Mouse (Mus musculus): ENCODE measurements at regions not wholly inside any gene's neighbourhood (a gene's known extent, or its start where the extent isn't known, plus 50 kb on each side); places are given as distances from the start of the nearest gene placed in this dataset.
A peak's percentile ranks its signal among the peaks of the same experiment; 100 is the strongest.

GRCm38 (mm10) chr11:57952619-57953018 lies 56.2 kb upstream of the Larp1 start:
- TF ChIP-seq TAL1 (conservative IDR thresholded peaks at IDR 0.05; ENCODE audit: low read depth, low read length) (peak; percentile 23; the same call in 1 of the 2 replicates), GATA1 (IDR thresholded peaks at IDR 0.05; ENCODE audit: borderline replicate concordance, low read length) (no peak)
- no peaks in the 10 kb centered on the region for H3K36me3 ChIP-seq (replicated peaks)
- ATAC-seq (ENCODE audit: extremely low read depth, insufficient number of reproducible peaks, low FRiP score, poor library complexity, severe bottlenecking) (peak; percentile 50), DNase-seq (ENCODE audit: low spot score) (no peak)
- H3K9me3 ChIP-seq (replicated peaks): no peaks in the 10 kb centered on the region
- no peaks in the 10 kb centered on the region for H3K27me3 ChIP-seq (ENCODE audit: insufficient read depth, low read length)
- H3K4me3 ChIP-seq (ENCODE audit: low read depth, low read length): peak overlapping the region; percentile 56; the same call in 1 of the 2 replicates
- H3K4me1 ChIP-seq (ENCODE audit: insufficient read depth, low read depth, low read length): peaks cover 70% of the 10 kb centered on the region

GRCm38 (mm10) chr11:57951541-57952326 lies 57.1 kb upstream of the Larp1 start:
- no peak for DNase-seq (ENCODE audit: low spot score)
- H3K9me3 ChIP-seq (replicated peaks): no peaks in the 10 kb centered on the region
- H3K4me3 ChIP-seq (ENCODE audit: low read depth, low read length): peak overlapping the region; percentile 70
- no peaks in the 10 kb centered on the region for H3K27me3 ChIP-seq (ENCODE audit: insufficient read depth, low read length)
- peaks cover 70% of the 10 kb centered on the region for H3K4me1 ChIP-seq (ENCODE audit: insufficient read depth, low read depth, low read length)
- TF ChIP-seq TAL1 (conservative IDR thresholded peaks at IDR 0.05; ENCODE audit: low read depth, low read length): no peak
- no peak for TF ChIP-seq GATA1 (IDR thresholded peaks at IDR 0.05; ENCODE audit: borderline replicate concordance, low read length)
- no peak for TF ChIP-seq GATA2 (IDR thresholded peaks at IDR 0.05; ENCODE audit: borderline replicate concordance, low read depth, low read length)
- no peak for TF ChIP-seq CTCF (IDR thresholded peaks at IDR 0.05; ENCODE audit: low read depth, low read length)
- TF ChIP-seq POLR2AphosphoS5 (IDR thresholded peaks at IDR 0.05; ENCODE audit: insufficient replicate concordance, low read depth, low read length): no peak
- ATAC-seq (ENCODE audit: extremely low read depth, insufficient number of reproducible peaks, low FRiP score, poor library complexity, severe bottlenecking): no peak
- H3K36me3 ChIP-seq (replicated peaks): no peaks in the 10 kb centered on the region

GRCm38 (mm10) chr11:57950989-57951388 lies 57.9 kb upstream of the Larp1 start:
- no peak for ATAC-seq (ENCODE audit: extremely low read depth, insufficient number of reproducible peaks, low FRiP score, poor library complexity, severe bottlenecking)
- Histone ChIP-seq H3K4me3 (ENCODE audit: low read depth, low read length) (peak overlapping the region; percentile 70; the same call in 1 of the 2 replicates), H3K27me3 (ENCODE audit: insufficient read depth, low read length) (no peaks in the 10 kb centered on the region), H3K36me3 (replicated peaks) (no peaks in the 10 kb centered on the region), H3K9me3 (replicated peaks) (no peaks in the 10 kb centered on the region), H3K4me1 (ENCODE audit: insufficient read depth, low read depth, low read length) (peaks cover 66% of the 10 kb centered on the region)
- TF ChIP-seq CTCF (IDR thresholded peaks at IDR 0.05; ENCODE audit: low read depth, low read length): 0 out of 2 replicates have a peak, but pooled peaks have one; percentile 9
- no peak for TF ChIP-seq GATA1 (IDR thresholded peaks at IDR 0.05; ENCODE audit: borderline replicate concordance, low read length)
- no peak for TF ChIP-seq POLR2AphosphoS5 (IDR thresholded peaks at IDR 0.05; ENCODE audit: insufficient replicate concordance, low read depth, low read length)
- DNase-seq (ENCODE audit: low spot score): no peak

- 0 out of 2 replicates have a peak, but pooled peaks cover 3% of the 10 kb centered on the region for H3K27me3 ChIP-seq (ENCODE audit: insufficient read depth, low read length)
- no peak overlapping the region for H3K4me3 ChIP-seq (ENCODE audit: low read depth, low read length)
- DNase-seq (ENCODE audit: low spot score): no peak
- H3K36me3 ChIP-seq (replicated peaks): no peaks in the 10 kb centered on the region
- TF ChIP-seq GATA2 (IDR thresholded peaks at IDR 0.05; ENCODE audit: borderline replicate concordance, low read depth, low read length): no peak
- TF ChIP-seq GATA1 (IDR thresholded peaks at IDR 0.05; ENCODE audit: borderline replicate concordance, low read length): no peak
- no peak for TF ChIP-seq POLR2AphosphoS5 (IDR thresholded peaks at IDR 0.05; ENCODE audit: insufficient replicate concordance, low read depth, low read length)
- TF ChIP-seq TAL1 (conservative IDR thresholded peaks at IDR 0.05; ENCODE audit: low read depth, low read length): no peak
- TF ChIP-seq CTCF (IDR thresholded peaks at IDR 0.05; ENCODE audit: low read depth, low read length): no peak
- H3K9me3 ChIP-seq (replicated peaks): no peaks in the 10 kb centered on the region
- H3K4me1 ChIP-seq (ENCODE audit: insufficient read depth, low read depth, low read length): peaks cover 48% of the 10 kb centered on the region
- ATAC-seq (ENCODE audit: extremely low read depth, insufficient number of reproducible peaks, low FRiP score, poor library complexity, severe bottlenecking): no peak
These were observed 59.8 kb upstream of the Larp1 start for GRCm38 (mm10) chr11:57949067-57949466.

GRCm38 (mm10) chr11:57947347-57947746 lies 61.5 kb upstream of the Larp1 start:
- Histone ChIP-seq H3K9me3 (replicated peaks) (no peaks in the 10 kb centered on the region), H3K36me3 (replicated peaks) (no peaks in the 10 kb centered on the region), H3K4me3 (ENCODE audit: low read depth, low read length) (no peak overlapping the region), H3K4me1 (ENCODE audit: insufficient read depth, low read depth, low read length) (peaks cover 34% of the 10 kb centered on the region), H3K27me3 (ENCODE audit: insufficient read depth, low read length) (0 out of 2 replicates have a peak, but pooled peaks cover 3% of the 10 kb centered on the region)
- TF ChIP-seq GATA1 (IDR thresholded peaks at IDR 0.05; ENCODE audit: borderline replicate concordance, low read length): no peak
- no peak for TF ChIP-seq GATA2 (IDR thresholded peaks at IDR 0.05; ENCODE audit: borderline replicate concordance, low read depth, low read length)
- TF ChIP-seq TAL1 (conservative IDR thresholded peaks at IDR 0.05; ENCODE audit: low read depth, low read length): no peak
- no peak for TF ChIP-seq POLR2AphosphoS5 (IDR thresholded peaks at IDR 0.05; ENCODE audit: insufficient replicate concordance, low read depth, low read length)
- no peak for TF ChIP-seq CTCF (IDR thresholded peaks at IDR 0.05; ENCODE audit: low read depth, low read length)
- DNase-seq (ENCODE audit: low spot score): no peak
- ATAC-seq (ENCODE audit: extremely low read depth, insufficient number of reproducible peaks, low FRiP score, poor library complexity, severe bottlenecking): no peak

- Histone ChIP-seq H3K9me3 (replicated peaks) (no peaks in the 10 kb centered on the region), H3K27me3 (ENCODE audit: insufficient read depth, low read length) (peaks cover 23% of the 10 kb centered on the region), H3K36me3 (replicated peaks) (no peaks in the 10 kb centered on the region), H3K4me3 (ENCODE audit: low read depth, low read length) (peak overlapping the region; percentile 44; the same call in 1 of the 2 replicates), H3K4me1 (ENCODE audit: insufficient read depth, low read depth, low read length) (peaks cover 4% of the 10 kb centered on the region)
- ATAC-seq (ENCODE audit: extremely low read depth, insufficient number of reproducible peaks, low FRiP score, poor library complexity, severe bottlenecking) (no peak), DNase-seq (ENCODE audit: low spot score) (no peak)
- TF ChIP-seq GATA2 (IDR thresholded peaks at IDR 0.05; ENCODE audit: borderline replicate concordance, low read depth, low read length): no peak
- peak; percentile 73 for TF ChIP-seq CTCF (IDR thresholded peaks at IDR 0.05; ENCODE audit: low read depth, low read length)
- TF ChIP-seq POLR2AphosphoS5 (IDR thresholded peaks at IDR 0.05; ENCODE audit: insufficient replicate concordance, low read depth, low read length): no peak
- TF ChIP-seq GATA1 (IDR thresholded peaks at IDR 0.05; ENCODE audit: borderline replicate concordance, low read length): no peak
- TF ChIP-seq TAL1 (conservative IDR thresholded peaks at IDR 0.05; ENCODE audit: low read depth, low read length): no peak
These were observed 74.4 kb upstream of the Larp1 start for GRCm38 (mm10) chr11:57934391-57934850.
